Mouse (Mus musculus) leukemia stem cell, adult 10-12 weeks (primary cell): ENCODE measurements around the gene Ppdpf. TPM values are rescaled to one million over a fixed set of nuclear protein-coding genes. Genes with fewer than 3 reads are reported as not detected.

ENCODE experiments used
- polyA plus RNA-seq: library from polyadenylated mRNA; stranded (reverse); fragments of >175 nt; gene quantifications from 2 replicates; pipeline ENCODE4 v1.2.3, GENCODE M21; 2012; ENCODE audit warnings: low replicate concordance

Gene Ppdpf
- polyA plus RNA-seq, result 250 and 398 TPM in 2 replicates

GRCm38 (mm10) chr2:181187121-181188000 is at the start of gene Ppdpf:
Gene Ppdpf (plus strand): TSS chr2:181187247.

GRCm38 (mm10) chr2:181156248-181157121 is 30.6 kb upstream of the Ppdpf start, which contains the start of gene Eef1a2:
Gene Eef1a2 (minus strand): TSS chr2:181157014.

GRCm38 (mm10) chr2:181202422-181202821 is 15.4 kb downstream of the Ppdpf start, which contains the start of gene Ptk6:
Gene Ptk6 (minus strand): TSS chr2:181202789.

DNA sequence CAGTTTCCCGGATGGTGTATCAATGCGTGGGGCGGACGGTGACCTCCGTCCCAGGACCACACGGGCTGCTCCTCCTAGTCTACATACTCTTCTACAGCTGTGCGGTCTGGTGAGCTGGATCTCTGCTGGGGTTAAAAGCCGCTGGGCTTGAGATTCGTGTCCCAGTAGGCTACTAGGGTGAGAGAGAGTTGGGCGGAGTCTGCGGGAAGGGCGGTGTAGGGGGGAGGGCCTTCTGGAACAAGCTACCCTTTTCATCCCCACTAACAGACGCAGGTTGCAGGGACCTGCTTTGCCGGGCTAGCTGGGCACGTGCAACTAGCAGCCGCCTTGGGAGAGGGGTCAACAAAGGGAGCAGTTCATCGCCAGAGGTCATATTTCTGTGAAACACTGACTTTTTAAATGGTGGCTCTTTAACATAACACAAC is 26.0 kb downstream of the Ppdpf start, which contains the start of gene Srms:
Srms (minus strand) TSS at position 165 of the 425 bp plus-strand sequence.

DNA sequence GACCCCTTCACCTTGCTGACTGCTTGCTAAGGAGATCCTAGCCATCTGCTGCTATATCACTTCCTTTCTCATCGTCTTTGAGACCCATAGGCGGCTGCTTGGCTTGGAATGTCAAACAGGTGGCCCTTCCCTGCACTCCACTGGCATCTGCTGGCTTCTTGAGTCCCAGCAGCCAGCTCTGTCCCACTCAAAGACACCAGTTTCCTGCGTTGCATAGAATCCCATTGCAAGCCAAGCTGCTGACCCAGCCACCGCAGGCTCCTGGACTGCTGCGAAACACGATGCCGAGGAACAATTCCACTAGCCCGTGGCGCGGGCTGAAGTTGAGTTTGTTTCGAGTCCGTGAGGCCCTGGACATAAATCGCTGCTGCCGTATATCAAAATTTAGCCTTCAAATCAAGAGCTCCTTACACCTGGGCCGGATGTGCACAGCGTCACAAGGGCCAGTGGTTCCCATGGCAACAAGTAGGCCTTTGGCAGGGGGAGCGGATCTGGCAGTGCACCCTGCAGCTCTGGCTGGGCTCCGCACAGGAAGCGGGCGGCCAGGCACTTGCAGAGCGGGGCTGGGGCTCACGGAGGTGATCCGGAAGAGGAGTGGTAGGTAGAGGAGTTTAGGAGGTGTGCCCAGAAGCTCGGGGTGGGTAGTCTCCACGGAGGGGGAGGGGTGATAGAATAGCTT is 32.6 kb downstream of the Ppdpf start, which contains the start of gene Fndc11:
Fndc11 (plus strand) TSS at position 476 of the 679 bp plus-strand sequence.

Other genes starting within 250 kb of the Ppdpf start
- gene Nkain4, start 232.5 kb upstream of the Ppdpf start, polyA plus RNA-seq, result not detected in 2 replicates
- 33.6 and 37.3 TPM in 2 replicates for gene Arfgap1, start 220.0 kb upstream of the Ppdpf start, polyA plus RNA-seq
- 3.0 and 7.1 TPM in 2 replicates for gene Col20a1, start 200.7 kb upstream of the Ppdpf start, polyA plus RNA-seq
- not detected in 2 replicates for gene Chrna4, start 143.7 kb upstream of the Ppdpf start, polyA plus RNA-seq
- gene Kcnq2, start 51.9 kb upstream of the Ppdpf start, polyA plus RNA-seq, result not detected in 2 replicates
- gene Eef1a2, start 30.2 kb upstream of the Ppdpf start, polyA plus RNA-seq, result not detected in 2 replicates
- gene Ptk6, start 15.5 kb downstream of the Ppdpf start, polyA plus RNA-seq, result not detected in 2 replicates
- gene Srms, start 25.9 kb downstream of the Ppdpf start, polyA plus RNA-seq, result 0.22 TPM in 1 of 2 replicates, not detected in the other
- not detected in 2 replicates for gene Fndc11, start 32.8 kb downstream of the Ppdpf start, polyA plus RNA-seq
- gene Helz2, start 54.8 kb downstream of the Ppdpf start, polyA plus RNA-seq, result 22.3 and 46.5 TPM in 2 replicates
- 13.5 and 32.3 TPM in 2 replicates for gene Gmeb2, start 100.8 kb downstream of the Ppdpf start, polyA plus RNA-seq
- gene Stmn3, start 127.3 kb downstream of the Ppdpf start, polyA plus RNA-seq, result not detected in 2 replicates
- gene Rtel1, start 132.5 kb downstream of the Ppdpf start, polyA plus RNA-seq, result 9.3 and 28.8 TPM in 2 replicates
- gene Zgpat, start 177.7 kb downstream of the Ppdpf start, polyA plus RNA-seq, result 21.1 and 22.1 TPM in 2 replicates
- gene Arfrp1, start 178.2 kb downstream of the Ppdpf start, polyA plus RNA-seq, result 9.7 and 13.9 TPM in 2 replicates
- 46.2 and 128 TPM in 2 replicates for gene Lime1, start 192.8 kb downstream of the Ppdpf start, polyA plus RNA-seq